Mouse (Mus musculus) kidney, embryonic 14.5 days (tissue): ENCODE measurements around the gene 9930022D16Rik. TPM values are rescaled to one million over a fixed set of nuclear protein-coding genes. Genes with fewer than 3 reads are reported as not detected.

Experiments used
- ATAC-seq: fragments of 200-750 bp; cut with Nextera tagmentation; 2 replicates; pipeline ENCODE4 v1.8.0; 2017; ENCODE audit warnings: moderate number of reproducible peaks, mild to moderate bottlenecking, moderate TSS enrichment, moderate library complexity; ENCODE audit not compliant: low FRiP score, low TSS enrichment
- H3K27ac ChIP-seq: fragments of 300-500 bp; sonication (generic); 2 replicates; pipeline ENCODE4 v1.5.1; 2014; ENCODE audit warnings: low read depth, mild to moderate bottlenecking, low read length, moderate library complexity, mixed read lengths
- H3K27me3 ChIP-seq: fragments of 300-500 bp; sonication (generic); 2 replicates; pipeline ENCODE4 v1.6.1; 2014; ENCODE audit warnings: mild to moderate bottlenecking, low read length; ENCODE audit not compliant: control insufficient read depth, insufficient read depth
- H3K36me3 ChIP-seq: fragments of 300-500 bp; sonication (generic); 2 replicates; pipeline ENCODE4 v1.6.1; 2014; ENCODE audit warnings: low read length, mixed read lengths; ENCODE audit not compliant: control insufficient read depth, insufficient read depth
- H3K4me1 ChIP-seq: fragments of 300-500 bp; sonication (generic); 2 replicates; pipeline ENCODE4 v1.6.1; 2014; ENCODE audit warnings: low read length, mixed read lengths; ENCODE audit not compliant: control insufficient read depth, insufficient read depth
- H3K4me2 ChIP-seq: fragments of 300-500 bp; sonication (generic); replicated peaks from 2 replicates; pipeline ENCODE4 v1.6.1; 2014; ENCODE audit warnings: low read depth, mild to moderate bottlenecking, low read length
- H3K4me3 ChIP-seq: fragments of 300-500 bp; sonication (generic); 2 replicates; pipeline ENCODE4 v1.5.1; 2014; ENCODE audit warnings: mild to moderate bottlenecking, low read length
- H3K9ac ChIP-seq: fragments of 300-500 bp; sonication (generic); 2 replicates; pipeline ENCODE4 v1.6.1; 2014; ENCODE audit warnings: low read depth, mild to moderate bottlenecking, low read length, moderate library complexity
- H3K9me3 ChIP-seq: fragments of 300-500 bp; sonication (generic); 2 replicates; pipeline ENCODE4 v1.6.1; 2016; ENCODE audit warnings: low read length; ENCODE audit not compliant: control insufficient read depth
- WGBS: fragments of 180-500 bp; shearing (Covaris S2); extraction: QIAGEN DNeasy Blood & Tissue Kit; methylation state at CpG from one replicate; pipeline ENCODE4 v1.1.7; 2014; 5-methylcytosine and 5-hydroxymethylcytosine counted together
- polyA plus RNA-seq: library from polyadenylated mRNA; unstranded; fragments of >200 nt; fragmentation: Nextera tagmentation; extraction: Ambion mirVana; gene quantifications from 2 replicates; pipeline ENCODE4 v1.2.1, GENCODE M21; 2014

The 9930022D16Rik gene
- polyA plus RNA-seq, 1 experiment from 2014 or later = not detected

DNA sequence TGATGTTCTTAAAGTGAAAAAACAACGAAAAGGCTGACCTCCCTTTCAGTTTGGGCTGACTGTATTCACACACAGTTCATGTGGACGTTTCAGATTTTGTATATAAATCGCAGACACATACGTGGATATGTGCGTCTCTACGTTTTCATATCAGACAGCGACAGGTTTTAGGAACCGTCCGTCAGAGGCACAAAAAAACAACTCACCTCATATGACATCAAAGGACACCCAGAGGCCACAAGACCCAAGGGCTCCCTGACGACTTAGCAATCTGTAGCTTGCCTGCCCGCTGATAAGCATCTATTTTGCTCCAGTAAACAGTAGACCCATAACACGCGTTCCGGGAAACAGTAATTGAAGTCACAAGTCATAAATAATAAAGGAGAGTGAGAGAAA is 6.8 kb downstream of the 9930022D16Rik start:
- 0 out of 2 replicates have a peak, but pooled peaks cover 4% of the 10 kb centered on the region for H3K4me1 ChIP-seq
- no peak overlapping the region for H3K4me3 ChIP-seq
- ATAC-seq = no peak
- no peaks in the 10 kb centered on the region for H3K27me3 ChIP-seq
- H3K9me3 ChIP-seq = no peaks in the 10 kb centered on the region
- H3K27ac ChIP-seq = no peak overlapping the region
- H3K36me3 ChIP-seq = no peaks in the 10 kb centered on the region
- no peak overlapping the region for H3K9ac ChIP-seq
- H3K4me2 ChIP-seq = no peak overlapping the region
- WGBS = 70% methylated on average over 14 of the region's 14 CpGs

DNA sequence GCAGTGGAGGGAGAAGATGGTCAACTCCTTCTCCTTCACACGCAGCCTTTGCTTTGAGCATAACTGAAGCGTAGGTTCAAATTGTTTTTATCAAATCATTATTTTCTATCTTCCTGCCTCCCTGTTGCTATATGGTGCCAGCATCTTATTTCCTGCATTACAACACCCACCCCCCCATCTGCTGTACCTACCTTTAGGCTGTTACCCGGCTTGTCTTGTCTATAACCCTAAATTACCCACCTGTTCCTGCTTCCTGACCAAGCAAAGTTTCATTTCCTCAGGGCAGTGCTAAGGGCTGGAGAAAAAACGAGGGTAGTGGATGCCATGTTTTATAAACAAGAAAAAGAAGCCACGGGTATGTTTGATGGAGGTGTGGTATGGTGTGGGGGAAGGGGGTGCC is 7.5 kb downstream of the 9930022D16Rik start:
- Histone ChIP-seq H3K4me3 (no peak overlapping the region), H3K4me2 (no peak overlapping the region), H3K9ac (no peak overlapping the region), H3K4me1 (0 out of 2 replicates have a peak, but pooled peaks cover 4% of the 10 kb centered on the region), H3K27me3 (no peaks in the 10 kb centered on the region), H3K36me3 (no peaks in the 10 kb centered on the region), H3K9me3 (no peaks in the 10 kb centered on the region), H3K27ac (no peak overlapping the region)
- no peak for ATAC-seq
- WGBS = 79% methylated on average over 5 of the region's 5 CpGs

DNA sequence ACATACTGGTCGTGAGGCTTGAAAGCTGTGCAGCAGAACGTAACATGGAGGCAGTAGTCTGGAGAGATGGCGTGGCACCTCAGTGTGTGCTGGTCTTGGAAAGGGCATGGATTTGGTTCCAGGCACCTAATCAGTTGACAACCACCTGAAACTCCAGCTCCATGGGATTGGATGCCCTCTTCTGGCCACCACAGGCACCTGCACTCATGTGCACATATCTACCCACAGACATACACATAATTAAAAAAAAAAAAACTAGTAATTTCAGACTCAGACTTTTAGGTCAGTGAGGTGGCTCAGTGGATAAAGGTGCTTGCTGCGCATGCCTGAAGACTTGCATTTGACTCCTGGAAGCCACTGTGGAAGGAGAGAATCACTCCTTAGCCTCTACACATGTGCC is 8.5 kb downstream of the 9930022D16Rik start:
- no peaks in the 10 kb centered on the region for H3K36me3 ChIP-seq
- no peak for ATAC-seq
- H3K4me2 ChIP-seq = no peak overlapping the region
- peaks cover 9% of the 10 kb centered on the region; the same call in 1 of the 2 replicates for H3K4me1 ChIP-seq
- no peak overlapping the region for H3K27ac ChIP-seq
- no peak overlapping the region for H3K9ac ChIP-seq
- no peaks in the 10 kb centered on the region for H3K27me3 ChIP-seq
- no peak overlapping the region for H3K4me3 ChIP-seq
- no peaks in the 10 kb centered on the region for H3K9me3 ChIP-seq
- WGBS = 97% methylated on average over 4 of the region's 4 CpGs

DNA sequence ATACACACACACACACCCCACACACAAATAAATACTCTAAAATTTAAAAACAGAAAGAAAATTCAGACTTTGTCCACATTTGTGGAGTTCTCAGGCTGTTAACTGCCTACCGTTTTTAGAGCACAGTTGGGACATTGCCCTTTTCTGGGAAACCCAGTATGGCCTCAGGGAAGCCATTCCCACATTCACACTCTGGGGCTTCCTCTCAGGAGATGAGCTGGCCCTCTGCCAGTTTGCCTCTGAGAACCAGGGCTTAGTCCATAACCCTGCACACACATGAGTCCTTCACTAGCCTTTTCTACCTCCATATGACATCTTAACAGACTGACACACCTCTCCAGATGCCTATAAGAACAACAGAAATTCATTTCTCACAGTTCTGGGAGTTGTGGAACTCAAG is 9.6 kb downstream of the 9930022D16Rik start:
- ATAC-seq = no peak
- no peaks in the 10 kb centered on the region for H3K27me3 ChIP-seq
- 70% methylated on average over 1 of the region's 1 CpGs for WGBS
- peaks cover 9% of the 10 kb centered on the region; the same call in 1 of the 2 replicates for H3K4me1 ChIP-seq
- H3K9me3 ChIP-seq = no peaks in the 10 kb centered on the region
- H3K9ac ChIP-seq = no peak overlapping the region
- H3K4me3 ChIP-seq = no peak overlapping the region
- H3K27ac ChIP-seq = no peak overlapping the region
- no peak overlapping the region for H3K4me2 ChIP-seq
- H3K36me3 ChIP-seq = no peaks in the 10 kb centered on the region

- peak within 1 kb of the TSS; percentile 62 for H3K4me2 ChIP-seq
Measured at GRCm38 (mm10) chr11:109425392-109426271, 11.9 kb downstream of the 9930022D16Rik start, which contains the start of gene Amz2. TSS of gene Amz2 (plus strand) at chr11:109425946.

GRCm38 (mm10) chr11:109426272-109426586 is 12.5 kb downstream of the 9930022D16Rik start:
- Histone ChIP-seq H3K27me3 (no peaks in the 10 kb centered on the region), H3K9ac (peak overlapping the region; percentile 82), H3K9me3 (no peaks in the 10 kb centered on the region), H3K4me1 (peaks cover 9% of the 10 kb centered on the region; the same call in 1 of the 2 replicates), H3K27ac (peak overlapping the region; percentile 90), H3K4me3 (peak overlapping the region; percentile 68), H3K4me2 (peak overlapping the region; percentile 62), H3K36me3 (peaks cover 27% of the 10 kb centered on the region)
- no peak for ATAC-seq
- 1% methylated on average over 11 of the region's 11 CpGs for WGBS

More at GRCm38 (mm10) chr11:109425392-109426271, 11.9 kb downstream of the 9930022D16Rik start, which contains the start of gene Amz2:
- Histone ChIP-seq H3K4me1 (peaks cover 9% of the 10 kb centered on the region; the same call in 1 of the 2 replicates), H3K9me3 (no peaks in the 10 kb centered on the region), H3K27ac (peak within 1 kb of the TSS; percentile 90), H3K27me3 (no peaks in the 10 kb centered on the region), H3K9ac (peak within 1 kb of the TSS; percentile 82), H3K36me3 (peaks cover 23% of the 10 kb centered on the region), H3K4me3 (peak within 1 kb of the TSS; percentile 68)
- under 1% methylated on average over 65 of the region's 65 CpGs for WGBS
- peak; percentile 96 for ATAC-seq

DNA sequence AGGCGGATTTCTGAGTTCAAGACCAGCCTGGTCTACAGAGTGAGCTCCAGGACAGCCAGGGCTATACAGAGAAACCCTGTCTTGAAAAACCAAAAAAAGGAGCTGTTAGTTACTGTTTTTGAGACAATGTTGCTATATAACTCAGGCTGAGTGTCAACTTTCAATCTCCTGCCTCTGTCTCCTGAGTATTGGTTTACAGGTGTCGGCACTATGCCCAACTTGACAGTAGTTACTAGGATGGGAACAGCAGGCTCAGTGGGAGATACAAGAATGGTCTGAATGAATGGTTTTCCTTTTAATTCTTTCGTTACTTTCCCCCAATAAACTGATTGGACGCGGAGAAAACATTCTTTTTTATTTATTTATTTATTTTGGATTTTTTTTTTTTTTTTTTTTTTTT is 13.6 kb downstream of the 9930022D16Rik start:
- no peaks in the 10 kb centered on the region for H3K9me3 ChIP-seq
- H3K4me3 ChIP-seq = no peak overlapping the region
- no peaks in the 10 kb centered on the region for H3K27me3 ChIP-seq
- no peak overlapping the region for H3K9ac ChIP-seq
- no peak for ATAC-seq
- peaks cover 9% of the 10 kb centered on the region; the same call in 1 of the 2 replicates for H3K4me1 ChIP-seq
- 94% methylated on average over 5 of the region's 5 CpGs for WGBS
- H3K36me3 ChIP-seq = peaks cover 35% of the 10 kb centered on the region
- H3K4me2 ChIP-seq = no peak overlapping the region
- H3K27ac ChIP-seq = no peak overlapping the region

- Histone ChIP-seq H3K4me2 (no peak overlapping the region), H3K27me3 (no peaks in the 10 kb centered on the region), H3K4me3 (no peak overlapping the region), H3K9me3 (no peaks in the 10 kb centered on the region), H3K27ac (no peak overlapping the region), H3K4me1 (no peaks in the 10 kb centered on the region), H3K36me3 (peaks cover 71% of the 10 kb centered on the region), H3K9ac (no peak overlapping the region)
- no peak for ATAC-seq
- WGBS = 92% methylated on average over 16 of the region's 16 CpGs
Measured at GRCm38 (mm10) chr11:109434233-109434798, 20.6 kb downstream of the 9930022D16Rik start.

DNA sequence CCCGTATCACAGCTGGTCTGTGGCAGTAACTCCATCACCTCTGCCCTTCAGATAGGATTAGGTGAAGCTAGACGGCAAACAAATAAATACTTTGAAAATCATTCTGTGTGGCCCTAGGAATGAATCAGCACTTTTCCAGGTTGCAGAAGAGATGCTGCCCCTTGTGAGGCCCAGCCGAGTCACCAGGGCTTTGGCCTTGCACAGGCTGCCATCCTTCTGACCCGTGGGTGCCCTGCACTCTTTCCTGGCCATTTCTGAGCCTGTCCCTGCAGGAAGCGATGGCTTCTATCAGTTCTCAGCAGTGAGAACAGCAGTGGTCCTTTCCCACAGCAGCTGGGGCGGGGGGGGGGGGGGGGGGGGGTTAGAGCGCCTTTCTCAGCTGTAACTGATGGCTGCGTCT is 23.2 kb downstream of the 9930022D16Rik start:
- Histone ChIP-seq H3K36me3 (peaks cover 49% of the 10 kb centered on the region), H3K4me2 (no peak overlapping the region), H3K4me3 (no peak overlapping the region), H3K4me1 (0 out of 2 replicates have a peak, but pooled peaks cover 6% of the 10 kb centered on the region), H3K9me3 (no peaks in the 10 kb centered on the region), H3K27me3 (no peaks in the 10 kb centered on the region), H3K9ac (no peak overlapping the region), H3K27ac (no peak overlapping the region)
- ATAC-seq = no peak
- WGBS = 72% methylated on average over 8 of the region's 8 CpGs
